Mouse (Mus musculus): ENCODE results near the gene Endod1. TPM values are rescaled to one million over a fixed set of nuclear protein-coding genes. Genes with fewer than 3 reads are reported as not detected.

The Endod1 gene
- polyA plus RNA-seq, 1 experiment from 2014 or later = 18.9 TPM

DNA sequence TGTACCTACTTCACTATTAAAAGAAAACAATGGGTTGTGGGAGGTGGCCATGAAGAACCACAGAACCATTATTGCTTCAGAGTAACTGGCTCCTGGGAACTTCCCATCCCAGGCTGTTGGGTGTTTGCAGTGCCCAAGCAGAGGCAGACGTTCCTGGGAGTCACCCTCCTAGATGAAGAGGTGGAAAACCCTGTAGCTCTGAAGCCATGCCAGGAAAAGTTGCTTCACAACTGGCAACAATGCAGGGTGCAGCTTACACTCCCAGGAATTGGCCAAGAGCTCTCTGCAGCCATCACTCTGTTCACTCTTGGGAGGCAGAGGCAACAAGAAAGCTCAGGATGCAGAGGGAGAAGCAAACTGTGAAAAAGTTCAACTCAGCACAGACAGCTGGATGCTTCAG lies 16.8 kb upstream of the Endod1 start:
- no peaks in the 10 kb centered on the region for H3K27me3 ChIP-seq (ENCODE audit: insufficient read depth, low read length)
- WGBS = 60% methylated on average over 1 of the region's 1 CpGs
- TF ChIP-seq CTCF (IDR thresholded peaks at IDR 0.05; ENCODE audit: low read depth) = no peak

DNA sequence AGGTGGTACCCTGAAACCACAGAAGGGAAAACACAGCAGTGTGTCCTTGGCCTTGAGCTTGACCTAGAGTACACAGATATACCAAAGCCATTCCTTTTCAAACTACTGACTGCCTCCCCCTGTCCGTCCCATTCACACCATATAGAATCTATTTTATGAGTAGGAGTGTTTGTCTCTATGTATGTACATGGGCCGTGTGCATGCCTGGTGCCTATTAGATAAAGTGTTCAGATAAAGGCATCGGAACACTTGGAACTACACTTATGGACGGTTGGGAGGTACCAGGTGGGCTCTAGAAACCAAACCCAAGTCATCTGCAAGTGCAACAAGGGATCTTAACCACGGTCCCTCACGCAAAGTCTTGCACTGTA lies 16.1 kb upstream of the Endod1 start:
- WGBS = 80% methylated on average over 6 of the region's 6 CpGs
- TF ChIP-seq CTCF (IDR thresholded peaks at IDR 0.05; ENCODE audit: low read depth) = no peak

More for the DNA sequence above, 16.8 kb upstream of the Endod1 start:
- no peak for DNase-seq
- no peak for ATAC-seq (ENCODE audit: insufficient read depth)
- no peaks in the 10 kb centered on the region for H3K4me1 ChIP-seq (ENCODE audit: insufficient read depth)
- no peak overlapping the region for H3K4me2 ChIP-seq
- H3K36me3 ChIP-seq (ENCODE audit: insufficient read depth) = no peaks in the 10 kb centered on the region
- no peaks in the 10 kb centered on the region for H3K9me3 ChIP-seq (ENCODE audit: low read depth, low read length)
- no peak overlapping the region for H3K9ac ChIP-seq
- H3K4me3 ChIP-seq (ENCODE audit: low read depth, low read length) = no peak overlapping the region
- H3K27ac ChIP-seq (ENCODE audit: low read depth) = no peak overlapping the region

DNA sequence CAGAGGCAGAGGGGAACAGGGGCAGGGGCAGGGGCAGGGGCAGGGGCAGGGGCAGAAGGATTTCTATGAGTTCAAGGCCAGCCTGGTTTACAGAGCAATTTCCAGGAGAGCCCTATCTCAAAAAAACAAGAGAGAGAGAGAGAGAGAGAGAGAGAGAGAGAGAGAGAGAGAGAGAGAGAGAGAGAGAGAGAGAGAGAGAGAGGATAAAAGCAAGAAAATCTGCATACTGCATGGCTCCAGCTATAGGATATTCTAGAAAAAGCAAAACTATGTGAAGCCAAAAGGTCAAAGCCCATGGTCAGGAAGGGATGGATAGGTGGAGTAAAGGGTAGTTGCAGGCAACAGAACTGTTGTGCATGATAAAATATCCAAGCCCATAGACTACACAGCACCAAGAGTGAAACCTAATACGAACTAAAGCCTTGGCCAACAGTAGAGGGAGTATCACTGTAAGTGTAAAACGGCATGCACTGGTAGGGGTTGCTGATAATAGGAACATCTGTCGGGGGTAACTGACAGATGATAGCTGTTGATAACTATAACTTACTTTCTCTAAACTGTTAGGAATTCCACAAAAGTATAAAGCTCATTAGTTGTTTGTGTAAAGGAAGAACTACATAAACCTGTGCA lies 15.6 kb upstream of the Endod1 start:
- no peak for TF ChIP-seq CTCF (IDR thresholded peaks at IDR 0.05; ENCODE audit: low read depth)
- WGBS = 58% methylated on average over 3 of the region's 3 CpGs

More for the DNA sequence above, 16.1 kb upstream of the Endod1 start:
- H3K9ac ChIP-seq = no peak overlapping the region
- H3K4me2 ChIP-seq = no peak overlapping the region
- H3K27me3 ChIP-seq (ENCODE audit: insufficient read depth, low read length) = no peaks in the 10 kb centered on the region
- no peak overlapping the region for H3K4me3 ChIP-seq (ENCODE audit: low read depth, low read length)
- no peak overlapping the region for H3K27ac ChIP-seq (ENCODE audit: low read depth)
- no peaks in the 10 kb centered on the region for H3K9me3 ChIP-seq (ENCODE audit: low read depth, low read length)
- no peak for ATAC-seq (ENCODE audit: insufficient read depth)
- H3K4me1 ChIP-seq (ENCODE audit: insufficient read depth) = no peaks in the 10 kb centered on the region
- DNase-seq = no peak
- no peaks in the 10 kb centered on the region for H3K36me3 ChIP-seq (ENCODE audit: insufficient read depth)

DNA sequence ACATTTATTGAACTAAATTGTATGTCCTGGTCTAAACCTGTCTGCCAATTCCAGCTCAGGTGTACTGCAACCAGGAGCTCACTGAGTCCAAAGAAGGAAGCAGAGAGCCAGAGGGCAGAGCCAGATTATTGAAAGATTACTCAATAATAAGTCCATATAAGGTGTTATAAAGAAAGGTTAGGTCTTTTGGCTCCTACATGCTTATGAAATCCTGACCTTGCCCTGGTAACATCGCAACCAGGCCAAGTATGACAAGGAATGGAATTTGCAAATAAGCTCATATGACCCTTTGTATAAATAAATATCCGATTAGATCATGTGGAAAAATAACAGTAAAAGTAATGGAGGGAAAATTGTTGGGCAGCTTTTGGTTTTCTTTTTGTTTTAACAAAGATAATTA lies 14.8 kb upstream of the Endod1 start:
- Histone ChIP-seq H3K27ac (ENCODE audit: low read depth) (no peak overlapping the region), H3K4me3 (ENCODE audit: low read depth, low read length) (no peak overlapping the region), H3K36me3 (ENCODE audit: insufficient read depth) (no peaks in the 10 kb centered on the region), H3K27me3 (ENCODE audit: insufficient read depth, low read length) (no peaks in the 10 kb centered on the region), H3K4me2 (no peak overlapping the region), H3K9me3 (ENCODE audit: low read depth, low read length) (no peaks in the 10 kb centered on the region), H3K4me1 (ENCODE audit: insufficient read depth) (no peaks in the 10 kb centered on the region), H3K9ac (no peak overlapping the region)
- DNase-seq (no peak), ATAC-seq (ENCODE audit: insufficient read depth) (no peak)
- 56% methylated on average over 2 of the region's 2 CpGs for WGBS
- TF ChIP-seq CTCF (IDR thresholded peaks at IDR 0.05; ENCODE audit: low read depth) = no peak

More for the DNA sequence above, 15.6 kb upstream of the Endod1 start:
- no peaks in the 10 kb centered on the region for H3K36me3 ChIP-seq (ENCODE audit: insufficient read depth)
- H3K4me2 ChIP-seq = no peak overlapping the region
- no peaks in the 10 kb centered on the region for H3K27me3 ChIP-seq (ENCODE audit: insufficient read depth, low read length)
- DNase-seq (no peak), ATAC-seq (ENCODE audit: insufficient read depth) (no peak)
- H3K9ac ChIP-seq = no peak overlapping the region
- H3K27ac ChIP-seq (ENCODE audit: low read depth) = no peak overlapping the region
- H3K9me3 ChIP-seq (ENCODE audit: low read depth, low read length) = no peaks in the 10 kb centered on the region
- no peaks in the 10 kb centered on the region for H3K4me1 ChIP-seq (ENCODE audit: insufficient read depth)
- H3K4me3 ChIP-seq (ENCODE audit: low read depth, low read length) = no peak overlapping the region

DNA sequence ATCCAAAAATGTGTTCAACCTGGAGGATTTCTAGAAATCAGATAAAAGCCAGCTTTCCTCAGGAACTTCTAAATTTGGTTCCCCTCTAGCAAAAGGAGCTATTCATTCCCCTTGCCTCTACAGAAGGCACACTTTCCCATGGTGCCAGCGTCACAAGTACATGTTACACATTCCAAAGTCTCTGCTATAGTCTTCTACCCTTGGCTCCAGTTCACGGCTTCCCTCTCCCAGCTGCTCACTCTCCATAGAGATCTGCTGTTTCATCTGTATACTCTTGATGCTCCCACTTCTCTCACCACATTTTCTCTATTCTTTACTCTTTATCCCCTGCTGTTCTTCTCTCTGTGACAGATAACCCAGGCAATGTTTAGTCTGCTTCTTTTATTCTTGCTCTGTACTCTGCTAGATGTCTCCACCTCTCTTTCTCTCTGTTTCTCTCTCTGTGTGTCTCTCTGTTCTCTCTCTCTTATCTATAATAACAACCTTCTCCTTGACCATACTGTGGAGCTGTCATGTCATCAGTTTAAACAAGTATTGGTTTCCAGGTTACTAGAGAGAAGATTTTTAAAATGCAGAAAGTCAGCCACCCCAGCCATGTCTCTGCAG lies 13.8 kb upstream of the Endod1 start:
- no peaks in the 10 kb centered on the region for H3K9me3 ChIP-seq (ENCODE audit: low read depth, low read length)
- DNase-seq (no peak), ATAC-seq (ENCODE audit: insufficient read depth) (no peak)

DNA sequence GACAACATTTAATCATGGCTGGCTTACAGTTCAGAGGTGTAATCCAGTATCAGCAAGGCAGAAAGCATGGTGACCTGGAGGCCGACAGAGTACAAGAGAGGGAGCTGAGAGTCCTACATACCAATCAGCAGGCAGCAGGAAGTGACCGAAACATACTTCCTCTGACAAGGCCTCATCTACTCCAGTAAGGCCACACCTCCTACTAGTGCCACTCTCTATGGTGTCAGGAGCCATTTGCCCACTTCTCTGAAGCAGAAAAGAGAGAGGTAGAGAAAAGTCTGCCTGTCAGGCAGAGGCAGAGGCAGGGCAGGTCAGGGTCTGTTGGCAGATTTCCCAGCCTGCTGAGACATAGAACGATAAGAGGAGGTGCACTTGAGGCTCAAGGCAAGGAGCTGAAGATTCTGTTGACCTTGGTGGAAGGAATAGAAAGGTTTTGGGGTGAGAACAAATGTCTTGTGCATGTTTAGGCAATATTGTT lies 10.6 kb upstream of the Endod1 start:
- H3K36me3 ChIP-seq (ENCODE audit: insufficient read depth) = no peaks in the 10 kb centered on the region
- H3K4me1 ChIP-seq (ENCODE audit: insufficient read depth) = no peaks in the 10 kb centered on the region
- H3K9ac ChIP-seq = no peak overlapping the region
- no peak for DNase-seq
- WGBS = 66% methylated on average over 3 of the region's 3 CpGs
- H3K27ac ChIP-seq (ENCODE audit: low read depth) = no peak overlapping the region
- no peak overlapping the region for H3K4me2 ChIP-seq
- ATAC-seq (ENCODE audit: insufficient read depth) = no peak
- no peak overlapping the region for H3K4me3 ChIP-seq (ENCODE audit: low read depth, low read length)
- no peak for TF ChIP-seq CTCF (IDR thresholded peaks at IDR 0.05; ENCODE audit: low read depth)
- no peaks in the 10 kb centered on the region for H3K9me3 ChIP-seq (ENCODE audit: low read depth, low read length)
- no peaks in the 10 kb centered on the region for H3K27me3 ChIP-seq (ENCODE audit: insufficient read depth, low read length)

More for the DNA sequence above, 13.8 kb upstream of the Endod1 start:
- TF ChIP-seq CTCF (IDR thresholded peaks at IDR 0.05; ENCODE audit: low read depth) = no peak
- Histone ChIP-seq H3K4me1 (ENCODE audit: insufficient read depth) (no peaks in the 10 kb centered on the region), H3K27me3 (ENCODE audit: insufficient read depth, low read length) (no peaks in the 10 kb centered on the region), H3K9ac (no peak overlapping the region), H3K4me3 (ENCODE audit: low read depth, low read length) (no peak overlapping the region), H3K27ac (ENCODE audit: low read depth) (no peak overlapping the region), H3K4me2 (no peak overlapping the region), H3K36me3 (ENCODE audit: insufficient read depth) (no peaks in the 10 kb centered on the region)
- 37% methylated on average over 2 of the region's 2 CpGs for WGBS

DNA sequence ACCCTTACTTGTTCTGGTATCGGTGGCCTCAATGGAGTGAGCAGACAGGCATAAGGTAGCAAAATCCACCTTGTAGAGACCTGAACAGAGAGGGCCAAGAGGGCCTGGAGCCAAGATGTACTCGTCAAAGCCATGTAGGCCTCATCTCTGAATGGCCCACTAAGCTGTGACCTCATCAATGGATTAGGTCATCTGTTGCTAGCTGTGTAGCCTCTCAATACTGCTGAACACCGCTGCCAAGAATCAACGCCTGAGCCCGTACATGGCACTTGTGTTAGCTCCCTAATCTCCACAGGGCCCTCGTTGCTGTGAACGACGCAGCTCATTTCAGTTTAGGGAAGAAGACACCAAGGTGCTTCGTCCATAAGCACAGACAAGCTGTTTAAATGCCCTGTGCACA lies 10.0 kb upstream of the Endod1 start:
- no peak overlapping the region for H3K4me3 ChIP-seq (ENCODE audit: low read depth, low read length)
- H3K27ac ChIP-seq (ENCODE audit: low read depth) = no peak overlapping the region
- H3K4me2 ChIP-seq = no peak overlapping the region
- H3K9me3 ChIP-seq (ENCODE audit: low read depth, low read length) = no peaks in the 10 kb centered on the region
- TF ChIP-seq CTCF (IDR thresholded peaks at IDR 0.05; ENCODE audit: low read depth) = no peak
- H3K9ac ChIP-seq = no peak overlapping the region
- WGBS = 93% methylated on average over 9 of the region's 9 CpGs
- no peaks in the 10 kb centered on the region for H3K36me3 ChIP-seq (ENCODE audit: insufficient read depth)
- H3K4me1 ChIP-seq (ENCODE audit: insufficient read depth) = no peaks in the 10 kb centered on the region
- ATAC-seq (ENCODE audit: insufficient read depth) (no peak), DNase-seq (no peak)
- no peaks in the 10 kb centered on the region for H3K27me3 ChIP-seq (ENCODE audit: insufficient read depth, low read length)
